In the genomic region with DNA sequence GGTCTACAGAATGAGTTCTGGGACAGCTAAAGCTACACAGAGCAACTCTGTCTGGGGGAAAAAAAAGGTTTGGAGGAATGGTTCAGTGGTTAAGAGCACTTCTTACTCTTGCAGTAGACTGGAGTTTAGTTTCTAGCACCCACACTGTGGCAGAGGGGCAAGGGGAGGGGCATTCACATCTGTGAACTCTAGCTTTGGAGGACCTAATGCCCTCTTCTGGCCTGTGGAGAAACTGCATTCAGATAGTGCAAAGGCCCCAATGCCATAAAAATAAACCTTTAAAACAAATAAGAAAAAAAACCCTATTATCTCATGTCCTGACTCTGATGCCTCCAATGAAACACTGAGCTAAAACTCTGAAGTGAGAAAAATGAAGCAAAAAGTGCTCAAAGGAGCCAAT, we compare ENCODE assay signal across 1 mouse cellular context.
TF ChIP-seq lines count a peak whose summit lies in the region.

No protein-coding gene starts in this region.

TF ChIP-seq in MEL, 35 proteins besides CTCF, POLR2A, EP300 and RAD21:
- TF ChIP-seq SMC3 (IDR thresholded peaks at IDR 0.05; ENCODE audit: low read depth, low read length) (peak; percentile 64), SIN3A (IDR thresholded peaks at IDR 0.05; ENCODE audit: low read length) (no peak), HCFC1 (IDR thresholded peaks at IDR 0.05; ENCODE audit: low read depth, low read length) (0 out of 2 replicates have a peak, but pooled peaks have one; percentile 28), ZNF384 (IDR thresholded peaks at IDR 0.05; ENCODE audit: low read depth, low read length) (peak; percentile 18; the same call in 1 of the 2 replicates)
